Mouse (Mus musculus) midbrain, embryonic 12.5 days (tissue): ENCODE measurements at regions not wholly inside any gene's neighbourhood (a gene's known extent, or its start where the extent isn't known, plus 50 kb on each side); places are given as distances from the start of the nearest gene placed in this dataset.

Experiments
- ATAC-seq: fragments of 200-750 bp; cut with Nextera tagmentation; 2 replicates; pipeline ENCODE4 v1.8.0; 2017; ENCODE audit warnings: low read depth, moderate TSS enrichment, moderate library complexity; ENCODE audit not compliant: low FRiP score
- H3K27ac ChIP-seq: fragments of 300-500 bp; sonication (generic); replicated peaks from 2 replicates; pipeline ENCODE4 v1.5.1; 2016; ENCODE audit warnings: mild to moderate bottlenecking
- H3K27me3 ChIP-seq: fragments of 300-500 bp; sonication (generic); 2 replicates; pipeline ENCODE4 v1.6.1; 2016; ENCODE audit warnings: mild to moderate bottlenecking
- H3K36me3 ChIP-seq: fragments of 300-500 bp; sonication (generic); 2 replicates; pipeline ENCODE4 v1.6.1; 2016
- H3K4me1 ChIP-seq: fragments of 300-500 bp; sonication (generic); 2 replicates; pipeline ENCODE4 v1.6.1; 2016
- H3K4me2 ChIP-seq: fragments of 300-500 bp; sonication (generic); replicated peaks from 2 replicates; pipeline ENCODE4 v1.6.1; 2016; ENCODE audit warnings: mild to moderate bottlenecking, moderate library complexity
- H3K4me3 ChIP-seq: fragments of 300-500 bp; sonication (generic); 2 replicates; pipeline ENCODE4 v1.5.1; 2016; ENCODE audit warnings: mild to moderate bottlenecking
- H3K9ac ChIP-seq: fragments of 300-500 bp; sonication (generic); replicated peaks from 2 replicates; pipeline ENCODE4 v1.6.1; 2016; ENCODE audit warnings: mild to moderate bottlenecking, moderate library complexity
- H3K9me3 ChIP-seq: fragments of 300-500 bp; sonication (generic); 2 replicates; pipeline ENCODE4 v1.6.1; 2016; ENCODE audit warnings: mild to moderate bottlenecking
- WGBS: fragments of 180-500 bp; shearing (Covaris S2); methylation state at CpG from one replicate; pipeline ENCODE4 v1.1.7; 2016; 5-methylcytosine and 5-hydroxymethylcytosine counted together

DNA sequence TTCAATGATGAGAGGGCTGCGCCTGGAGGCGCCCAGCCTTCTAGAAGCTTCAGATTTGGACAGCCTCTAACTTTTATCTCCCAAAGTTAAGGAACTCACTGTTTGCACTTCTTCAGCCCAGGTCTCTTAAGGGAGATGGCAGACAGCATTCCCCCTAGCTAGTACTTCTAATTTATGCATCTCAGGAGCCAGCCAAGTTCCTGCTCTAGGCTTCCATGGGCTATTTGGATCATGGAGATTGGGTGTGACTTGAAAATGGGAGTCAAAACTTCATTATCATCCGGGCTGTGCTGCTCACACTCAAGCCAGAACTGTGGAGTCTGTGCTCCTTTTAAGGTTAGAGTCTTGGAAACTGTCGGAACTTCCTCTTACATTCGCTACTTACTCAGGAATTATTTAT, 158.7 kb downstream of the Gm12728 start:
- no peak overlapping the region for H3K9ac ChIP-seq
- H3K36me3 ChIP-seq = no peaks in the 10 kb centered on the region
- H3K4me1 ChIP-seq = no peaks in the 10 kb centered on the region
- no peaks in the 10 kb centered on the region for H3K9me3 ChIP-seq
- no peak overlapping the region for H3K27ac ChIP-seq
- WGBS = 89% methylated on average over 5 of the region's 5 CpGs
- no peak overlapping the region for H3K4me3 ChIP-seq
- ATAC-seq = no peak
- no peaks in the 10 kb centered on the region for H3K27me3 ChIP-seq
- no peak overlapping the region for H3K4me2 ChIP-seq

DNA sequence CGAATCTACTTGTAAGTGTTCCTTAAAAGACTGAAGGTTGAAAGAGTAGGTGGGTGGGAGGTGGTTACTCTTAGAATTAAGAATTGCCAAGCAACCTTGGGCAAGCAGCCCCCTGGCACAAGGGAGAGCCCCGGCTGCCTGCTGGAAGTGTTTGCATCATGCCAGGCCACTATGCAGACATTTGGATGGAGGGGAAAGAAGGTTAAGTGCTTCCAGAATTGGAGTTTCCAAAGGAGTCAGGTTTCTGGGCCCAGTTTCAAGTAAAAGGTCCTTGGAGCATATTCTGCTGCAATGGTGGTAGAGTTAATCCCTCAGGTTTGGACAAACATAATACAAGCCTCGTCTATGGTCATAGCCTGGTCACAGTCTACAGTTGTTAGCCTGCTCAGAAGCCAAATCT, 162.7 kb downstream of the Gm12728 start:
- no peak overlapping the region for H3K27ac ChIP-seq
- no peak for ATAC-seq
- no peaks in the 10 kb centered on the region for H3K27me3 ChIP-seq
- no peaks in the 10 kb centered on the region for H3K4me1 ChIP-seq
- 73% methylated on average over 3 of the region's 3 CpGs for WGBS
- no peaks in the 10 kb centered on the region for H3K36me3 ChIP-seq
- H3K4me2 ChIP-seq = no peak overlapping the region
- no peak overlapping the region for H3K4me3 ChIP-seq
- no peaks in the 10 kb centered on the region for H3K9me3 ChIP-seq
- no peak overlapping the region for H3K9ac ChIP-seq

DNA sequence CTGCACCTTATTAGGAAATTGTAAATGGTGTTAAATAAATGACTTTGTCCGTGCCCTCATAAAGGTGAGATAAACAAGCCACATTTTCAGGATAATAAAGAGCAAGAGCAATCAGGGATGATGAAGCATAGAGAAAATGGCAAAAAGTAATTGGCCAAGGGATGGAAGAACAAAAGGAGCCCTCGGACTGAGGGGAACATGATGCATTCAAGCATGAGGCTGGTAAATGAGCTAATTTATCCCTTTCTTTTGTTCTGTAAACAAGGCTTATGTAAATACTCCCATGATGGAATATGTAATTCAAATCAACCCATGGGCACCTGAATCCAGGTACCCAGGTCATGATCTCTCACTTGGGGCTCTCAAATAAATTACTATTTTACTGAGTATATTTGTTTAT, 166.8 kb downstream of the Gm12728 start:
- no peaks in the 10 kb centered on the region for H3K9me3 ChIP-seq
- 65% methylated on average over 2 of the region's 2 CpGs for WGBS
- H3K27me3 ChIP-seq = no peaks in the 10 kb centered on the region
- no peak overlapping the region for H3K4me3 ChIP-seq
- no peak overlapping the region for H3K27ac ChIP-seq
- no peaks in the 10 kb centered on the region for H3K36me3 ChIP-seq
- no peak overlapping the region for H3K9ac ChIP-seq
- no peak overlapping the region for H3K4me2 ChIP-seq
- no peak for ATAC-seq
- no peaks in the 10 kb centered on the region for H3K4me1 ChIP-seq

DNA sequence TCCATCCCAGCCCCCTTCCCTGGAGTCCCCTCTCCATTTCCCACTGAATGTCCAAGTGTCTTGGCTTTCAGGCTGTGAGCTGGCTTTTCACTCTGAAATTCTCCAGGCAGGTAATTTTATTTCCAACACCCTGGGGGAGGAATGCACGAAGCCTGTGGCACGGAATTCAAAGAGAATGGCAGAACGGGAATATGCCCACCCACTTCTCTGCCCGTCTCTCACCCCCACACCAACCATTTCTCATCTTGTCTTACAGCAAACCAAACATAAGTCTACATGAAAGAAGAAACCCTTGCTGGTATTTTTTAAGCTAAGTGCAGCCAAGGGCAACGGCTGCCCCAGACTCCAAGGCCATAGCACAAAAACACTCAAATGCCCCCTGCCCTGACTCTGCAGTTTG, 168.7 kb downstream of the Gm12728 start:
- no peak overlapping the region for H3K27ac ChIP-seq
- H3K4me3 ChIP-seq = no peak overlapping the region
- no peaks in the 10 kb centered on the region for H3K9me3 ChIP-seq
- no peaks in the 10 kb centered on the region for H3K36me3 ChIP-seq
- no peak overlapping the region for H3K9ac ChIP-seq
- no peaks in the 10 kb centered on the region for H3K27me3 ChIP-seq
- H3K4me2 ChIP-seq = no peak overlapping the region
- 86% methylated on average over 5 of the region's 5 CpGs for WGBS
- no peaks in the 10 kb centered on the region for H3K4me1 ChIP-seq
- no peak for ATAC-seq

DNA sequence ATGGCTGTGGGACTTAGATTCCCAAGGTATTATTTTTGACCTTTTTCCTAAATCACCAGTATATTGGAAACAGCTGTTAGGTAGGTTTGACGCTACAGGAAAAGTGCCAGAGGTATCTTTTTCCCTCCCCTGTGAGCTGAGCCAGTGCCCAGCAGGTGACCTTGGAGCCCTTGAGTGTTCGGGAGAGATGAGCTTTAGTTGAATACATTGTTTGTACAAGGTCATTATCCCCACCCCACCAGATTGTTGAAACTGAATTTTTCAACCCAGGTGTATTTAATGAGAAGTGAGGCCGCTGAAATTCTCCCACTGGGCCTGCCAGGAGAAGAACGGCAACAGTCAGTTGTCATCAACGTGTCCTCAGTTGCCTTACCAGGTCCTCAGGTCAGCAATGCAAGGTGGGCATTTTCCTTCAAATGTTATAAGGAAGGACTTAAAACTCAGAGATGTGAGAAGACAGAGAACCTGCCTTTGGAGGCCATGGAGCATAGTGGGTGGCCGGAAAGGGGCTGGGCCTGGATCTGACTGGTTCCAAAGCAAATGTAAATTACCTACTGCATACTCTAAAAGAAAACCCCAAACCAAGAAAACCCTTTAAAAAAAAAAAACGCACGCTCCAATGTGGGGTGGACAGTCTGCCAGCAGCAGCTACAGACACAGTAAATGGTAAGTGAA, 172.2 kb downstream of the Gm12728 start:
- H3K4me2 ChIP-seq = no peak overlapping the region
- no peak overlapping the region for H3K4me3 ChIP-seq
- H3K27me3 ChIP-seq = no peaks in the 10 kb centered on the region
- 68% methylated on average over 8 of the region's 8 CpGs for WGBS
- no peak overlapping the region for H3K27ac ChIP-seq
- no peaks in the 10 kb centered on the region for H3K4me1 ChIP-seq
- no peak for ATAC-seq
- H3K36me3 ChIP-seq = no peaks in the 10 kb centered on the region
- H3K9ac ChIP-seq = no peak overlapping the region
- no peaks in the 10 kb centered on the region for H3K9me3 ChIP-seq

DNA sequence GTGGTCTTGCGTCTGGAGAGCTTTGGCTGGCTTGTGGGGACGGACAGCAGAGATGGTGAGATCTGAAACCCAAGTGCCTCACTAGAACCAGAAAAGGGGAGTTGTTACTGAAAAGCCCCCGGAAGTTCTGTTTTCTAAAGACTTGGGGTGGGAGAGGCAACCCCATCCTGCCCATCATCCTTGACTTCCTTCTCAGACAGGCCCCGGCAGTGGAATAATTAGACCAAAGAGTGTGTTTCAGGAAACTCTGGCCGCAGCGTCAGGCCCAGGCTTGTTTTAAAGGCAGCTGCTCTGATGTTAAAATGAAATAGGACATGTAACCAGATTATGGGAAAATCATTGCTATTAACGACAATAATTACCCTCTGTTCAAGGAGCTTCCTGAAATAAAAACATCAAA, 172.9 kb downstream of the Gm12728 start:
- no peak overlapping the region for H3K4me2 ChIP-seq
- WGBS = 70% methylated on average over 7 of the region's 7 CpGs
- H3K36me3 ChIP-seq = no peaks in the 10 kb centered on the region
- H3K9ac ChIP-seq = no peak overlapping the region
- H3K9me3 ChIP-seq = no peaks in the 10 kb centered on the region
- H3K4me1 ChIP-seq = no peaks in the 10 kb centered on the region
- H3K4me3 ChIP-seq = no peak overlapping the region
- no peak for ATAC-seq
- H3K27ac ChIP-seq = no peak overlapping the region
- no peaks in the 10 kb centered on the region for H3K27me3 ChIP-seq

DNA sequence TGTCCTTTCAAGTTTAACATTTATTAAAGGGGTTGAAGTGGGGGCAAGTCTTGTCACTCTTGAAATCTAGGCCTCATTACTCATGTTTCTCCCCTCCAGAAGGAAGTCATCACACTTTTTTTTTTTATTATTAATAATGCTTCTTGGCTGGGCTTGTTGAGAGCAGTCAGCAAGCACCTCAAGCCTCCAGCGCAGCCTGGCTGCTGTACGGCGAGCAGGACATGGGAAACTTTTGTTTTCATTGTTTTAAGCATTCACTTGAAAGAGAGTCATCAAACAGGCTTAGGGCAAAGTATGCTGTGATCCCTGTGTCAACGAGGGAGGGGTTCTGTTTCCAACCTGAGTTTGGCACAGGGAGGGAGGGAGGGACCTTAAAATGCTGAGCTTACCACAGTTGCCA, 178.7 kb downstream of the Gm12728 start:
- Histone ChIP-seq H3K4me2 (no peak overlapping the region), H3K4me3 (no peak overlapping the region), H3K27me3 (no peaks in the 10 kb centered on the region), H3K27ac (no peak overlapping the region), H3K36me3 (no peaks in the 10 kb centered on the region), H3K9ac (no peak overlapping the region), H3K9me3 (no peaks in the 10 kb centered on the region), H3K4me1 (peaks cover 6% of the 10 kb centered on the region; the same call in 1 of the 2 replicates)
- WGBS = 35% methylated on average over 4 of the region's 4 CpGs
- ATAC-seq = no peak

DNA sequence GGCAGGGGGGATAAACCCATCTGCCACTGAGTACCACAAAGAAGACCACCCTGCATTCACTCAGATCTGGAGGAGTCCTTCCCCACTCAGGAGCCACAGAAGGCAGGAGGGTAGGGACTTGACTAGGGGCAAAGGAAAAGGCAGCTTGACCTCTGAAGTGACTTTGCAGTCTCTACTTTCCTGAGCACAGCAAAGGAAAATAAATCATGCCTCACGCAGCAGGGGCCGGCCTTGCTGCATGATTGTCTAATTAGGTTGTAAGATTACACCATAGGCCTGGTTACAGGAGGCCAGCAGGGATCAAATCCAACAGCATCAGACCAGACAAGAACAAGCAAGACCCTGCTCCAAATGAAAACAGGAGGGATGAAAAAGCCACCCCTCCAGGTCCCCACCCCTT, 180.0 kb downstream of the Gm12728 start:
- 46% methylated on average over 2 of the region's 2 CpGs for WGBS
- no peaks in the 10 kb centered on the region for H3K9me3 ChIP-seq
- H3K27ac ChIP-seq = no peak overlapping the region
- H3K4me2 ChIP-seq = no peak overlapping the region
- ATAC-seq = no peak
- no peak overlapping the region for H3K9ac ChIP-seq
- H3K27me3 ChIP-seq = no peaks in the 10 kb centered on the region
- no peak overlapping the region for H3K4me3 ChIP-seq
- peaks cover 6% of the 10 kb centered on the region; the same call in 1 of the 2 replicates for H3K4me1 ChIP-seq
- H3K36me3 ChIP-seq = no peaks in the 10 kb centered on the region

DNA sequence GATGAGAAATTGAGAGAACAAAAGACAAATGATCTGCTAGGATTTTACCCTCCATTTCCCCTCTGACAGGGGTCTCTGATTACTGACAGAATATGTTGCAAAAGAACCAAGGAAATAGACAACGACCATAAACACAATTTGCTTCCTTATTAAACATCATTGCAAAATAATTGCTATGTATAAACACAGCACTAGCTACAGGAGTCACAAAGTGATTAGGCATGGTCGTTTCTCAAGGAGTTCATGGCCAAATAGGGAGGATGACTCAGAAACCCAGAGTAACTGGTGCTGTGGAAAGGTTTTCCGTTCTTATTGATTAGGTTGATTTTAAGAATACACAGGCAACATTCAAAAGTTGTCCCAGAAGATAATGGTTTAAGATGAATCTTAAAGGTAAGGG, 180.4 kb downstream of the Gm12728 start:
- ATAC-seq = no peak
- H3K4me2 ChIP-seq = no peak overlapping the region

DNA sequence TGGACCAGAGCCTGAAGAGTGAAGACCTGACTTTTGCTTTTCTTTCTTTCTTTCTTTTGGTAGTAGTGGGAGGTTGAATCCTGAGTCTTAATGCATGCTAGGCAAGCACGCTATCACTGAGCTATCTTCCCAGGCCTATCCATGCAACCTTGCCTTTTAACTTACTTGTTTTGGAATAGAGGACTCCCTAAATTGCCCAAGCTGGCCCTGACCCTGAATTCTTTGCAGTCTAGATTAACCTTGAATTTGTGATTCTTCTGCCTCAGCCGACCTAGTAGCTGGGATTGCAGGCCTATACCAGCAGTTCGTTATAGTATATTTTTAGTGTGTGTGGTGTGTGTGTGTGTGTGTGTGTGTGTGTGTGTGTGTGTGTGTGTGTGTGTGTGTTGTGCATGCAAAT, 183.1 kb downstream of the Gm12728 start:
- Histone ChIP-seq H3K27ac (no peak overlapping the region), H3K9me3 (no peaks in the 10 kb centered on the region), H3K4me3 (no peak overlapping the region), H3K4me1 (peaks cover 6% of the 10 kb centered on the region; the same call in 1 of the 2 replicates), H3K27me3 (no peaks in the 10 kb centered on the region), H3K36me3 (no peaks in the 10 kb centered on the region), H3K4me2 (no peak overlapping the region), H3K9ac (no peak overlapping the region)
- WGBS = 95% methylated on average over 3 of the region's 3 CpGs
- ATAC-seq = no peak

More for the DNA sequence above, 180.4 kb downstream of the Gm12728 start:
- Histone ChIP-seq H3K27ac (no peak overlapping the region), H3K4me1 (peaks cover 6% of the 10 kb centered on the region; the same call in 1 of the 2 replicates), H3K9ac (no peak overlapping the region), H3K9me3 (no peaks in the 10 kb centered on the region), H3K27me3 (no peaks in the 10 kb centered on the region), H3K36me3 (no peaks in the 10 kb centered on the region), H3K4me3 (no peak overlapping the region)
- WGBS = 72% methylated on average over 3 of the region's 3 CpGs

DNA sequence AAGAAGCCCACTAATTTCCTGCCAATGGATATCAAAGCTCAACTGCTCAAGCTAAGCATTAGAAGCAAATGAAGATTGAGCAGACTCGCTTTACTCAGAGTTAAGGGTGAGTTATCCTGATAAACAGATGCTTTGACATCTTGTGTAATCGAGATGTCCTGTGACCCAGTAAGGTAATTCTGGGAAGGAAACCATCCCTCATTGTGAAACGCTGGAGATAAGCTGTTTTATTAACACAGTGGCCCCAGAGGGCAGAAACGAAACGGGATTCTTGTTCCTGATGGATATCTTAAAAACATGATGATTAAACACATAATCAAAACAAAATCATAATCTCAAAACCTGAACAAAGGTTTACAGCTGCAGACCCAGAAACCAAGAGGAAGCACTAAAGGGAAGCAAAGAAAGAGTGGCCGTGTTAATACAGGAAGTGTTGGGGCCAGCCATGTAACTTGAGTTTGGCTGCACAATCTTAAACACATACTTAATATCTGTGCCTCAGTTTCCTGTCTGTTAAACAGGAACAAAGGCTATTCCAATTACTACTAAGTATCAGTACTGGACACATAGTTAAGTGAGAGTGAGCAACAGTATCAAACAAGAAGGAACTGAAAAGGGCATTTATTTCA, 184.2 kb downstream of the Gm12728 start:
- Histone ChIP-seq H3K4me2 (no peak overlapping the region), H3K4me1 (peaks cover 6% of the 10 kb centered on the region; the same call in 1 of the 2 replicates), H3K27ac (no peak overlapping the region), H3K36me3 (no peaks in the 10 kb centered on the region), H3K27me3 (no peaks in the 10 kb centered on the region), H3K9me3 (no peaks in the 10 kb centered on the region), H3K4me3 (no peak overlapping the region), H3K9ac (no peak overlapping the region)
- ATAC-seq = no peak
- WGBS = 81% methylated on average over 6 of the region's 6 CpGs

DNA sequence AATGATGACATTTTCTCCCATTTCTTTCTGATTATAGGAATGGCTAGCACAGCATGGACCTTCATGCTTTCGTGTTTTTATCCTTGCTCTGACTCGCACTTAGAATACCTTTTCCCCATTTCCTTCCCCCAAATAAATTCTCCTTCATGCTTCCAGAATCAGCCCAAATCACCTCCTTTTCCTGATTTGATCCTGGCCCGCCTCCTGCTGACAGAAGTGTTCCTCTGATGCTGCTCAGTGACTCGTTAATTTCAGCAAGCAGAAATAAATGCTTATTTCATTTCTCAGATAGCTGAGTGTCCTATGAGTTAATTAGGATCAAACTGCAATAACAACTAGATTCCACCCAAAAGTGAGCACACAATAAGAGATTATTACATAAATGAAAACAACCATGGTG, 185.3 kb downstream of the Gm12728 start:
- Histone ChIP-seq H3K36me3 (no peaks in the 10 kb centered on the region), H3K9me3 (no peaks in the 10 kb centered on the region), H3K9ac (no peak overlapping the region), H3K4me3 (no peak overlapping the region), H3K4me1 (no peaks in the 10 kb centered on the region), H3K4me2 (no peak overlapping the region), H3K27me3 (no peaks in the 10 kb centered on the region), H3K27ac (no peak overlapping the region)
- ATAC-seq = no peak
- 78% methylated on average over 4 of the region's 4 CpGs for WGBS

DNA sequence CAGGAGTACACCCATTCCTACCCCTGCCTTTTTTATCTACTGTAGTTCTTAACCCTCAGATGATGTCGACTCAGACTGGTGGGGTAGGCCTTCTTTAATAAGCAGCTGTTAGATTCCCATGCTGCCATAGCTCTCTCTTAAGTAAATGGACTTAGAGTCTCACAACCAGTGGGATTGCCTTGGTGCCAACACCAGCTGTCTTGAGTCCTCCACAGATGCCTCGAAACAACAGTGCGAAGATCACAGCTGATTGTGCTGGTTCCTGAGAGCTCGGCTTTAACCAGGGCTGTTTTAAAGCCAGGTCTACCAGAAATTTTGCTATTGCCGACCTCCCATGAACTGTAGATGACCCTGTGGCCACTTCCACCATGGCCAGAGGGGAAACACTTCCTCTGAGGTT, 189.4 kb downstream of the Gm12728 start:
- H3K36me3 ChIP-seq = no peaks in the 10 kb centered on the region
- no peak overlapping the region for H3K27ac ChIP-seq
- H3K9me3 ChIP-seq = no peaks in the 10 kb centered on the region
- H3K27me3 ChIP-seq = no peaks in the 10 kb centered on the region
- no peak overlapping the region for H3K9ac ChIP-seq
- WGBS = 89% methylated on average over 5 of the region's 5 CpGs
- no peaks in the 10 kb centered on the region for H3K4me1 ChIP-seq
- no peak for ATAC-seq
- no peak overlapping the region for H3K4me2 ChIP-seq
- no peak overlapping the region for H3K4me3 ChIP-seq
